Mouse (Mus musculus): ENCODE data around the gene Hjurp.

Hjurp gene

GRCm38 (mm10) chr1:88247660-88248059, 29.8 kb downstream of the Hjurp start:
- in situ Hi-C loops (cut with MseI, MboI): no loop called here

GRCm38 (mm10) chr1:88246386-88246785, 31.0 kb downstream of the Hjurp start:
- in situ Hi-C loops (cut with MseI, MboI): no loop called here

GRCm38 (mm10) chr1:88245881-88246280, 31.6 kb downstream of the Hjurp start:
- in situ Hi-C loops (cut with MseI, MboI): no loop called here

DNA sequence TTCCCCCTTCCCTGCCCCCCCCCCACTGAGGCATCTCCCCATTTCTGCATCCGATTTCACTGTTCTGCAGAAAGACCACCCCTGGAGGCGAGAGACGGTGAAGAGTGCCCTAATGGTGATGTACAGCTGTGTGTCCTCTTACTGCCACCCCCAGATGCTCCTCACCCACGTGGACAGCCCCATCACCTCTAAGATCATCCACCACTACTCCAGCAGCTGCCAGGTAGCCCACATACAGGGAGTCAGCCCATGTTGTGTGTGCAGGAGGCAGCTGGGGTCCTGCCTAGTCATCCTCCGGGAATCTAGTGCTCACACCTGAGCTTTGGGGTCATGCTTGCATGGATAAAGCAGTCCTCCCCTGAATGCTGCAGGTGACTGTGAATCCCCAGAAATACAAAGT, 33.6 kb downstream of the Hjurp start:
- in situ Hi-C loops (cut with MseI, MboI): no loop called here

DNA sequence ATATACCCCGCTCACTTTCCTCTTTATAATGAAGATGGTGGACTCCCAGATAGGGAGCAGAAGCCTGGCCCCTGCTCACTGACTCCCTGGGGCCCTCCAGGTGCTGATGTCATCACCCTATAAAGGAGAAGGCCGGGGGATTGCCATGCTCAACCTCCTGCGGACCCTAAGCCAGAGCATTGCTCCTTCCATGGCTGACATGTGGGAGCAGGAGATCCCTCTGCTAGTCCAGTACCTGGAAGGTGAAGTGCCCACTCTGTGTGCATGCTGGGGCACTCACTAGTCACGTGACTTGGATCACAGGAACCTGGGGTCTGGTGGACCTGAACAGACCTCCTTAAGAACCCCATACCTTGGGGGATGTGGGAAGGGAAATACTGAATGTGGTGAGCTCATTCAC, 36.9 kb downstream of the Hjurp start:
- in situ Hi-C loops (cut with MseI, MboI): no loop called here

- in situ Hi-C loops (cut with MseI, MboI): no loop called here
Measured at GRCm38 (mm10) chr1:88240072-88240471, 37.4 kb downstream of the Hjurp start.

DNA sequence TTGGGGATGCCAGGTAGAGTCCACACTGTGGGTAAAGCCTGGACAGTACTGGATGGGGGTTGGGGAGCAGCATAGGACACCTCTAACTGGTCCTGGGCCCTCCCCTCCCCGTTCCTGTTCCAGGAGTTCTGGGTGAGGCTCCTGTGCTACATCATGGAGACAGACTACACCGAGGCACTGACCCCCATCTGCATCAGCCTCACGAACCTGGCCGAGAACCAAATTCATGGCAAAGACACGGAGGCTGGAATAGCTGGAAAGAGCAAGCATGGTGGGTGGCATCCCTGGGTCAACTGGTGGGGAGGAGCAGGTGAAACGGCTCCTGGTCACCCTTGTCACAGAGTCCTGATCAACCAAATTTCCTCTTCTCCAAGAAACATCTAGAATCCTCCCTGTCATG, 38.7 kb downstream of the Hjurp start:
- in situ Hi-C loops (cut with MseI, MboI): no loop called here

- in situ Hi-C loops (cut with MseI, MboI): no loop called here
Measured at GRCm38 (mm10) chr1:88237311-88237710, 40.1 kb downstream of the Hjurp start.

DNA sequence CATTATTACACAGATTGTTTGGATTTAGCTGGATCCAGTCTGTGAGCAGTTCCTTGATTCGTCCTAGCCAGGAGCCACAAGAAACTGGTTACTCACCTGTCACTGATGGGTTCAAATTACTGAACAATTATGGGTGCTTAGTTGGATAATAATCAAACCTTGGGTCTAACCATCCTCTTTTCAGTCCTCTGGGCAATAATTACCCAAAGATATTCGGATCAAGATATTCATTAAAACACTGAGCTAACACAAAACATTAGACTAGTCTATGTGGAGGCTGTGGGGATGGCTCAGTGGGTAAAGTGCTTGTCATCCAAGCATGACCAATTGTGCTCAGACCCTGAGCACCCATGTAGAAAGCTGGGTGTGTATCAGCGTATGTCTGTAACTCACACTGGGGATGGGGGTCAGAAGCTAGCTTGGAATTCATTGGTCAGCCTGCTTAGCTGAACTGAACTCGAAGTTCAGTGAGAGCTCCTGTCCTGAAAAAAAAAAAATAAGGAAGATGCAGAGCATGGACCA, 41.5 kb downstream of the Hjurp start:
- in situ Hi-C loops (cut with MseI, MboI): no loop called here

DNA sequence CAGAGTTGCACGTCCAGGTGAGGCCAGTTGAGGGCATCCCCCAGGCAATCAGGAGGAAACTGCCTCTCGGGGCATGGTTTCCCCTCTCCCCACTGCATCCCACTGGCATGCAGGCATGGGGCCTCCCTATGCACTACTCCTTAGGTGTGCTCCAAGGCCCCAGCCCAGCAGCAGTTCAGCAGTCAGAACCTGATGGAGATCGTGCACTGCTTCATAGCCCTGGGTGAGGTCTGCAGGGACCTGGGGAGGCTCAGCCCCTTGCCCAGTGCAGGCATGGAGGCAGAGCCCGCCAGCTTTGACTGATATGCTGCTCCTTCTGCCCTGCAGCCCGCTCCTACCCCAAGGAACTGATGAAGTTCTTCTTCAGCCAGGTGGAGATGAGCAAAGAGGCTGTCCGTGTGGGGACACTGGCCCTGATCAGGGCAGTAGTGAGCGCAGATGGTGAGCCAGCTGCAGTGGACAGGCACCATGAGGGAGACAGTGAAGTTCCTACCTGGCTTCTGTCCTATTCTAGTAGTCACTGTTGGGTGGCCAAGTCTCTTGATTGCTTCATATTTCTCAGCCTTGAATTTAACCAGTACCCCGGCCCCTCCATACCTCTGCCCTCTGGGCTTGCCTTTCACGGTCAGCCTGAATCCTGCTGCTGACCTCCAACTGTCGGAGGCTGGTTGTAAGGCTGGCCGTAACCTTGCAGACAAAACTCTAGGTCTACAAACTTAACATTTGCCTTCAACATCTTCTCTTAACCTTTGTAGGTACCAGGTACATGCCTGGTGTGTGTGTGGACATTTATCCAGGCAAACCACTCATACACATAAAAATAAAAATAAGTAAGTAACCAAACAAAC, 42.2 kb downstream of the Hjurp start:
- in situ Hi-C loops (cut with MseI, MboI): no loop called here

DNA sequence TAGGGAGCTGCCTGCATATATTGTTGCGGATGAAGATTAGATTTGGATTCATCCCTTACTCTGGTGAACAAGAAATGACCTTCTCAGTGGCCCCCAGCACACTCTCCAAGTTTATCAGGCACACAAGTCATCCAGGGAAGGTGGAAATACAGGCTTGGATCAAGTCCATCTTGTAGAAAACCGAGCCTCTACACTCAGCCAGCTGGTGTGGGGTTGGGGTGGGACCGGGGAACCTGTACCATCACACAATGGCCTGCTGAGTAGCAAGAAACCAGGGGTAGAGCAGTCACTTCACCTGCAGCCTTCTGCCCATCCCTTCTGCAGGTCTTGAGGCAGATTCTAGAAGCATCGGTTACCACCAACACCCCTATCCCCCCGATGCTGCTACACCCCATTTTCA, 42.8 kb downstream of the Hjurp start:
- in situ Hi-C loops (cut with MseI, MboI): no loop called here

GRCm38 (mm10) chr1:88234248-88234610, 43.2 kb downstream of the Hjurp start:
- in situ Hi-C loops (cut with MseI, MboI): no loop called here

GRCm38 (mm10) chr1:88233421-88234247, 43.8 kb downstream of the Hjurp start:
- in situ Hi-C loops (cut with MseI, MboI): no loop called here

- in situ Hi-C loops (cut with MseI, MboI): no loop called here
Measured at GRCm38 (mm10) chr1:88232664-88233380, 44.6 kb downstream of the Hjurp start.

GRCm38 (mm10) chr1:88231803-88232499, 45.5 kb downstream of the Hjurp start:
- in situ Hi-C loops (cut with MseI, MboI): no loop called here

GRCm38 (mm10) chr1:88230981-88231802, 46.2 kb downstream of the Hjurp start:
- in situ Hi-C loops (cut with MseI, MboI): no loop called here

GRCm38 (mm10) chr1:88230421-88230820, 47.0 kb downstream of the Hjurp start:
- in situ Hi-C loops (cut with MseI, MboI): no loop called here

- in situ Hi-C loops (cut with MseI, MboI): no loop called here
Measured at GRCm38 (mm10) chr1:88229986-88230385, 47.4 kb downstream of the Hjurp start.

- in situ Hi-C loops (cut with MseI, MboI): no loop called here
Measured at GRCm38 (mm10) chr1:88229566-88229965, 47.9 kb downstream of the Hjurp start.

DNA sequence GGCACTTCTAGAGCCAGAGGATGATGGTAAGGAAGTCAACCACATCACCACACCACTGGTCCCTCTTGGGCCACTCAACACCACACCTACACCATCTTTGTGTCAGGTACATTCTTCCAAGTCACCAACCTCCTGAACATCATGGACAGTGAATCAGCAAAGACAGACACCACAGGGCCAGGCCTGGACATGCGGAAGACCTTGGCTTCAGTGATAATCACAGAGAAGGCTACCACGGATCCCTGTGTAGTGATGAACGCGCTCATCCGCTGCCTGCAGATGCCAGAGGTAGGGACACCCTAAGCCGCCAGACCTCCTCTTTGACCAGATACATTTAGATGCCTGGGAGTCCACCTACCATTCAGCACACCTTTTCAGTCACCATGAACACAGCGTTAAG, 49.3 kb downstream of the Hjurp start:
- in situ Hi-C loops (cut with MseI, MboI): no loop called here

DNA sequence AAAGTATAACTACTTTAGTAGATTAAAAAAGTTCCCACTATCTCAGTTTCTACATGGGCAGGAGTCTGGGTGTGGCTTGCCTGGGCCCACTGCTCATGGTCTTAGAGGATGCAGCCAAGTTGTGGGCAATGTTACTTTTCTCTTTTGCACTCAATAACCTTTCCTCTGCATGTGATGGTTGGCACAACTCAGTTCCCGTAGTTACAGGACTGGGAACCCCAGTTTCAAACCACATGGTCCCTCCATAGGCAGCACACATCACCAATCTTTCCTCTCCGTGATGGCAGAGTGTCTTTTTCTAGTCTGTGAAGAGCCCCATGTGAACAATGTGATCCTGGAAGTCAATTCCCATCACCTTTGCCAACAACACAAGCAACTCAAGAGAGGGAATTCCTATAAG, 50.0 kb downstream of the Hjurp start:
- in situ Hi-C loops (cut with MseI, MboI): no loop called here

Data from mouse trophoblast stem cell (cell line).